Mouse (Mus musculus): ENCODE results near the gene Ffar4.

The Ffar4 gene

DNA sequence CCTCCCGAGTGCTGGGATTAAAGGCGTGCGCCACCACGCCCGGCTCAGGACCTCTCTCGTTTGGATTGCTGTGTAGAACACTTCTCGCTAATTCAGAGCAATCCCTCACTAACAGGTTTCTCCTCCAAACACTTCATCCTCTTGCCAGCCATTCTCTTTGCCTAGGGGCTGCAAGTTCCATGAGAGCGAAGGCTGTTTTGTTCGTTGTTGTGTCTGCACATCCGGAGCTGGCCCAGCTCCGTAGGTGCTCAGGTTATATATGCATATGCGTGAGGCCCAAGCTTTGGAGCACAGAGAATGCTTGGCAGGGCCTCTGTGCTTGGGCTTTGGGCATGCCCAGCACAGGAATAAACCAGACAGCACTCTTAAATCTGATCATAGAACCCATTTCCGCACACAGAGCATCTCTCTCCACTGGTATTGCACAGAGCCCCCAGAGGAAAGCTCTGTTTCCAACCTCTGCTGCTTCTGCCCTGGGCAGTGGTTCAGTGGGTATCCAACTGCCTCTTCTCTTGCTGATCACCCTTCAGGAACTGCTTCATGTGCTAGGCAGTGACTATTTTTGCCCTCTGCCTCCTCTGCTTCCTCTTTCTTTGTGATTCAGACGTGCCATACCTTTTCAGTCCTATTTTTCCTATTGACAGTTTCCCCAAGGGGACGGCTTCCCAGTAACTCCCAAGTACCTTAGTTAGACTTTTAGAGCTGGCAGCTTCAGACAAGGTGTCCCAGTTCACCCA, 12.8 kb downstream of the Ffar4 start:
- DNase-seq: no peak

DNA sequence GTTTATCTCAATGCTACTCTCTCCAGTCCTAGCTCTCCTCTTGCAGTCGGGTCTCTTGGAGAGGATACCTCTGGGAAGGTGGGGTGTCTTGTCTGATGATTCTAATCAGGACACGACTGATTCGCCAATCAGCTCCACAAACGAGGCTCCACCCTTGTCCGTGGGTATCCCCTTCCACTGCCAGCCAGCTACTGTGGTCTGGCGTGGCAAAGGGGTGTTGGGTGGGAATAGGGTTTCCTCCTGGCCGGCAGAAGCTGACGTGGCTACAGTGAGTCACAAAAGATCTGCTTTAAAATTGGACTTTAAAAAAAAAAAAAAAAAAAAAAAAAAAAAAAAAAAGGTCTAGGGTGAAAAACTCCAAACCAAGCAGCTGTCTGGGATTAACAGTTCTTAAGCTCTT, 14.2 kb downstream of the Ffar4 start:
- DNase-seq: no peak

DNA sequence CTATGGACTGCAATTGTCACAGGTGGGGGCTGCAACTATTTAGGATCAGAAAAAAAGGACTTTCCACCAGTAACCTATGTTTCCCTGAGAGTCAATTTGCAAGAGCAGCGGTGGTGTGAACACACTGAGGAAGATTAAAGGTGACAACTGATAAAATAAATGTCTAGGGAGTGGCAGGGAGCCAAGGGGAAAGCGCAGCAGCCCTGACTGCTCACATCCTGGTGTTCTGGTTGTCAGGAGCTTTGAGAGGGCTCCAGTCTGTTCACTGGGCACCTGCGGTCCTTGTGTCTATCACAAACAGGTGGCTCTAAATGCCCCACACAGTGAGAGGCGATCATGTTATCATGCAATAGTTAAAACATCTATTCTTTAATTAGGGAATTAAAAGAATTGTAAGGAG, 15.7 kb downstream of the Ffar4 start:
- no peak for DNase-seq

DNA sequence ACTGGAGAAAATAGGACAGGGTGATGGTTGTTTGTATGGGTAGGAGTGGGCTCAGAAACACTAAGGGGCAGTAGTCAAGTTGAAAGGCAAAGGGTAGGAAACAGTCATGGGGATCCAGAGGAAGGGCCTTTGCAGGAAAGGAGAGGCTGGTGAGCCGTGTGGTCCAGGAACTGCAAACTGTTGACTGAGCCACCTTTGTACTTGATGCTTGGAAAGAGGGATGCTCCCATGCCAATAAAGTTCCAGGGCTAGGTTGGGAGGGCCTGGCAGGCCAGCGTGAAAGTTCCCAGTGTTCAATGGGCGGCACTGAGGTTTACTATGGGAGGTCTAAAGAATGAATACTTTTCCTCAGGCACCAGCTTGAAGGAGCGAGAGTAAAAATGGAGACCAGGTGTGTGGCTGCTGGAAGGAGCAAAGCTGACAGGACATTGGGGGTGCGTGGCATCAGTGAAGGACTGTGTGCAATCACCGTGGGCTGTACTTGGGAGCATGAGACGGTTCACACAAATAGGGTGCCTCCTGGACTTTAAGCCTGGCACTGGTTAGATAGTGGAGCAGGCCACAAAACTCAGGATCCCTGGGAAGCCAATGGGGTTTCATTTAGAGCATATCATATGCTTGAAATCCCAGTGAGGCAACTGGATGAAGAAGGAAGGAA, 18.1 kb downstream of the Ffar4 start:
- DNase-seq: no peak

DNA sequence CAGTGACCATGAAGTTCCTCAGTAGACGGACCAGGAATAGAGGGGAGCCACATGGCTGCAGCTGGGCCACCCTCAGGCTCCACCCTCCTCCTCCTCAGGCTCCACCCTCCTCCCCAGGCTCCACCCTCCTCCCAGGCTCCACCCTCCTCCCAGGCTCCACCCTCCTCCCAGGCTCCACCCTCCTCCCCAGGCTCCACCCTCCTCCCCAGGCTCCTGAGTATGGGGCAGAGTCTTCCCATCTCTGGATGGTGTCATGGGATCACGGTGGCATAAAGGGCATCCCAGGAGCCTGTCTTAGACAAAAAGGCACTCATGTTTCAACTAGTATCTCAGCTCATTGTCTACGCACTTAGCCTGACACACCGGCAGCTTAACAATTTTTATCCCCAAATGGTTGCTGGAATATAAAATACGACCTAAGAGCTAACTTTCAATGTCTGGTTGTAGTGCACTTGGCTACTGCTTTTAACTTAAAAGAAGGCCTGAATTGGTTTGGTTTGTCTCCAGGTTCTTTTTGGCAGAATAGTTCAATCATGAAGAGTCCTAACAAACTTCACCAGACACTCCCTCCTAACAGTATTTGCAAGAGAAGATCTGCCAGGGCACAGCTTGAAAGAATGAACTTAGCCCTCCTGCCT, 23.4 kb downstream of the Ffar4 start:
- no peak for DNase-seq

DNA sequence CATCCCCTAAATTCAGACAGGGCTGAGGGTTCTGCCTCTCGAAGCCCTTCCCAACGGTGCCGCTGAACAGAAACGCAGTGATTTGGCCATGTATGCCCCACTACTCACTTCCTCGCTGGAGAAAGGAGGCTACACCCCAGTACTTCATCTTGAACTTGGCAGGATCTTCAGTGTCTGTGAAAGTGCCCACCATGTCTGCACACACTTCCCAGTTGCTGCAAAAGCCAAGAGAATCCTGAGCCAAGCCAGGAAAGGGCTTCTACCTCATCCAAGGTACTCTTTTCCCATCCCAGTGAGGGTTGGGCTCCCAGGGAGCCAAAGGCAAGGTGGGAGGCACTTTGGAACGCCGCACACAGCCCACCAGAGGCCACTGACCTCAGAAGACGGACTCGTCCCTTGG, 27.1 kb downstream of the Ffar4 start:
- no peak for DNase-seq

DNA sequence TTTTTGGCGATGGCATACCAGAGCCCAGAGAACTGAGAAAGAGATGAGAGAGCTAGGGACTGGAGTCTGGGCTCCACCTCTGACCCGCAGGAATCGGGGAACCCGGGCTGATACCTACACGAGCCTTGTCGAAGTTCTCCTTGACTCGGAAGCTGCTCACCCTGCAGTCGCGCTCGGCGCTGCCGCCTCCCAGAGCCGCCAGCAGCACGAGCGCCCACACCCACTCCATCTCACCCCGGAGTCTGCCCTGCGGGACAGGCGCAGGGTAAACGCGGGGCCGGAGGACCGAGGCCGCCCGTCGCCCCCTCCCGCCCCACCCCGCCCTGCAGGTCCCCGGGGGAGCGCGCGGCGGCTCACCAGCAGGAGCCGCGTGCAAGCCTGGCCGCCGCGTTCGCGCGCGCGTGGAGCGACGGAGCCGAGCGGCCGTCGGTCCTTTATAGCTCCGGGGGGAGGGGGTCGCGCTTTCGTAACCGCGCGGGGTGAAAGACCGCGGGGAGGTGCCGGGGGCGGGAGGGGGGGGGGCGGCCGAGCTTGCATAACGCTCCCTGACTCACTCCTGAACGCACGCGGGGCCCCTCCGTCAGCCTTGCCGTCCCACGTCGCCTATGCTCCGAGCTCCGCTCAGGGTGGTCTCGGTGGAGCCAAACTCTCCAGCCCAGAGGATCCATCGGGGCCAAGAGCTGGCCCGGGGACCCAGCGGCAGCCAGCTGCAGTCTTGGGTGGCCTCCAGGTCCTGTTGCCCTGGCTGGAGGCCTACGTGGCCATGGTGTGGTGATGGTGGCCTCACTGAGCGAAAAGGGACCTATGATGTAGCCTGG, 27.7 kb downstream of the Ffar4 start:
- DNase-seq: no peak

DNA sequence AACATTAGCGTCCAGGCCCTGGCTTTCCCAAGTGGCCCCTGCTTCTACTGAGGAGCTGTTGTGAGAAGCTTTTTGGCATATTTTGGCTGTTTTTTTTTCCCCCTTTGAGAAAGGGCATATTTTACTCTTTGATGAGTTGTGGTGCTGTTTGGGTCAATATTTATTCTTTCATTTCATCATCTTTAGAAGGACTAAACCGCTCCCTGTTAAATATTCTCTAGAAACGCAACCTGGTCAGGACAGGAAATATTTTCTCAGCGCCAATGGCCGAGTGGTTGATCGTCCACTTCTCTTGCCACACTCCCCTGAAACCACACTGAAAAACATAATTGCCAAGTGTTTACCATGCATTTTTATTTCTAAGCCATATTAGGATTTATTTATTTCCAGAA, 28.3 kb downstream of the Ffar4 start, which contains the start of gene Rbp4:
Gene Rbp4, minus strand, starts transcription at position 63 of the 392 bp plus-strand sequence.
- no peak for DNase-seq

DNA sequence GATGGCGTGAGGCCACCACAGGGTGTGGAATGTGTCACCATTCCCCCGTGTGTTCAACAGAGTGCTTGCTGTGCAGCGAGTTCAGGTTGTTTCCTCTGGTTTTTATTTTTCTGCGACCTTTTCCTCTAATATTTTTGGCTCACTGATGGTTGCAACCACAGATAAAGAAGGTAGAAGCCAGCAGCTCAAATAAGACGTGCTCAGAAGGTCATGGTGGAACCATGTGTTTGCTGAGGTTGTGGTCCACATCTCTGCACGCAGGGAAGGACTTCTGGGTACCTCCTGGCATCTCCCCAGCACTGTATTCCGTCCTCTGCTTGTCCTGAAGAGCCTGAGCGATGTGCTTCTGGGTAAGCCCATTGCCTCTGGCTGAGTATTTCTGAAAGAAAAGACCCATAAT, 29.8 kb downstream of the Ffar4 start:
- DNase-seq: no peak

DNA sequence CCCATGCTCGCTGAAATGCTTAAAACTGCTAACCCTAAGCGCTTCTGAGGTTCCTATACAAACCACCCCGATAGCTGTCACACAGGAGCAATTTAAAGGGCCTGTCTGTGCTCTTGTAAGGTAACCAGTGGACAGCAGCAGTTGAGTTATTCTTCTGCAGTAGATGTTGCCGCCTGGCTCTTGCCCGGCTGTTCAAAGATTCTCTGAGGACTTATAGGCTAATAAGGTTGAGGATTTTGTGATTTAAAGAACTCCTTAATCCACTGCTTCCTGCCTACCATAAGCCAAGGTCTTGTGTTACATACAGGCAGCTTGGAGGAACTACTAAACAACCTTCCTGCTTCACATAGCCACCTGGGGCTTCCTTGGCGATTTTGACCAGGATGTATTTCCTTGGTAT, 35.6 kb downstream of the Ffar4 start, which contains the start of gene Pde6c:
Gene Pde6c, plus strand, starts transcription at position 301 of the 400 bp plus-strand sequence.
- no peak for DNase-seq

DNA sequence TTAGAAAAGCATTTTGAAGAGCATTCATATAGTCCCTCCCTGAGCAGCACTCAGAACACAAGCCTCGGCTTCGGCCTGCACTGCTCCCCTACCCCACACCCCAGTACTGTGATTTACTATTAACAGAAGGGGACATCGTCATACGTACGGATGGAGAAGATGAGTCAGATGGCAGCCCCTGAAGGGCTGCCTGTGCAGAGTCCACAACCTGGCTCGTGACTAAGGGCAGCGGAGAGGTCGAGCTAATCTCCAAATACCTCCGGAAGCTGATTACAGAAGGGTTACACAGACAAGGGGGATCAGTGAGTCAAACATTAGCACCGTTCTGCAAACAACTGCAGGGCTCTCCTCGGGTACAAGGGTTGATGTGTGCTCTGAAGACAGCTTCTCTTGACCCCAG, 37.1 kb downstream of the Ffar4 start:
- no peak for DNase-seq

DNA sequence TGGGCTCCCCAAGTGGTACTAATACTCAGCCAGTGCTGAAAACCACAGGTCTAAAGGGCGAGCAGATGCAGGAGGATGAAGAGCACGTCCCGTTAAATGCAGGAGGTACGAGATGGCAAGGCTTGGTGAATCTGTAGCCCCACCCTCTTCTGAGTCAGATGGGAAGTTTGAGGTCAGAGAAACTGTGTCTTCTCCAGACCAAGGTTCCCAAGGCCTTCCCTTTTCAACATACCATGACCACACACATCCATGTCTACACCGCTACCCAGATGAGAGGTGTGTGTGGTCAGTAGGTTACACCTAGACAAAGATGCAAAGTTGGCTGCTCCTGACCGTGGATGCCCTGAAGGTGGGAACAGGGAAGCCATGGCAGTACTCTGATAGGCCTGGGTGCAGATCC, 37.9 kb downstream of the Ffar4 start:
- no peak for DNase-seq

DNA sequence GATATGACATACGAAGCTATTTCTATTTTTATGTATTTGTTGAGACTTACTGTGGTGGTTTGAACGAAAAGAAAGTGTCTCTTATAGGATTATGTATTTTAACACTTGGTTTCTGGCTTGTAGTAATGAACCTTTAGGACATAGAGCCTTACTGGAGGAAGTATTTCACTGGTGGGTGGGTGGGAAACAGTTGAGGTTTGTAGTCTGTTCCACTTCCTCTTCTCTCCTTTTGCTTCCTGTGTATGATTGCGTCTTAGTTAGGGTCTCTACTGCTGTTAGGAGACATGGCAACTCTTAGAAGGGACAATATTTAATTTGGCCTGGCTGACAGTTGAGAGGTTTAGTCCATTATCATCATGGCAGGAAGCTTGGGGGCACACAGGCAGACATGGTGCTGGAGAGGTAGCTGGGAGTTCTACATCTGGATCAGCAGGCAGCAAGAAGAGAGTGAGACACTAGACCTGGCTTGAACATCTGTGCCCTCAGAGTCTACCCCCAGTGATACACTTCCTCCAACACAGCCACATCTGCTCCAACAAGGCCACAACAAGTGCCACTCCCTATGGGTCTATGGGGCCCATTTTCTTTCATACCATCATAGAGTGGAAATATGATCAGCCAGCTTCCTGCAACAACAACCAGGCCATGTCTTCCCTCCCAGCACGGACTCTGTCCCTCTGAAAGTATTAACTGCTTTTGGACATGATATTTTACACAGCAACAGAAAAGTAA, 46.8 kb downstream of the Ffar4 start:
- no peak for DNase-seq

DNA sequence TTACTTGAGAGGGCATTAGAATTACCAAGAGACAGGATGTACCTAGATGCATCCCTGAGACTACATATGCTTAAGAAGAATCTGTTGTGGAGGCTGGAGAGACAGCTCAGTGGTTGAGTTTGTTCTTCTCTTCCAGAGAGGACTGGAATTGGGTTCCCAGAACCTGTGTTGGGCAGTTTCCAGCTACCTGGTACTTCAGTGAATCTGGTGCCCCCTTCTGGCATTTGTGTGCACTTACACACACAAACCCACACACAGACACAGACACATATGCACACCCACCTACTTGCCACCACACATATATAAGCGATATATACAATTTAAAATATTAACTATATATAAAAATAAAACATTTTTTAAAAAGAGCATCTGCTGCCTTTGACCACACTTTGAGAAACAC, 59.4 kb downstream of the Ffar4 start:
- no peak for DNase-seq

DNA sequence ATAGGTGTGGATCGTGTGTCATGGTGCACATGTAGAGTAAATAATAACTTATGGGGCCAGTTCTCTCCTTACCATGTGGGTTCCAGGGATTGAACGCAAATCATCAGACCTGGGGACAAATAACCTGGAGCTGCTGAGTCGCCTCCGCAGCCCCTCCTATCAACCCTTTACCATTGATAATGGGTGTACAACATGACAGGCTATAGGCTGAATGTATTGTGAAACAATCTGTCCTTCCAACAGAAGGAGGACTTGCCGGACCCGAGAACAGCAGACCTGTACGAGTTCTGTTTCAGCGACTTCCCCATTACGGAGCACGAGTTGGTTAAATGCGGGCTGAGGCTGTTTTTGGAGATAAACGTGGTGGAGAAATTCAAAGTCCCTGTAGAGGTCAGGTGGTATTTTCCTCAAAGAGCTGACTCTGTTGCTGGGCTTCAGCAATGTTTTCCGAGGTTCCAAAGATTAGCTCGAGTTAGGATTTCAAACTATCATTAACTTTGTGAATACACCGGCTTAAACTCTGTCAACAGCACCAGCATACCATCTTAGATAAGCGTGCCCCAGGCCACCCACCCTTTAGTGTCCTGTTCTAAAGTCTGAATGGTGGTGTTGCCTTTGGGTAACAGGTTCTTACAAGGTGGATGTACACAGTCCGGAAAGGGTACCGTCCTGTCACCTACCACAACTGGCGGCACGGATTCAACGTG, 64.9 kb downstream of the Ffar4 start:
- no peak for DNase-seq

Data from kidney, adult 18-20 months (tissue).